Mouse (Mus musculus) CH12.LX (cell line): Measurements from ENCODE around the gene Gm20441. TPM values are rescaled to one million over a fixed set of nuclear protein-coding genes. Genes with fewer than 3 reads are reported as not detected.
A peak's percentile ranks its signal among the peaks of the same experiment; 100 is the strongest.

Experiments
- DNase-seq: peaks from one replicate; pipeline ENCODE4 v3.0.0-alpha.2; 2013; ENCODE audit errors: extremely low read depth
- H3K27ac ChIP-seq: 2 replicates; pipeline ENCODE4 v1.5.1; 2012; ENCODE audit warnings: low read depth, mild to moderate bottlenecking, control low read depth, moderate library complexity; ENCODE audit not compliant: insufficient read depth
- H3K27me3 ChIP-seq: replicated peaks from 2 replicates; pipeline ENCODE3; 2012; ENCODE audit warnings: inconsistent platforms
- H3K36me3 ChIP-seq, 2 experiments: replicated peaks in 1 of 2; 2 replicates each; pipeline versions ENCODE3 to v1.6.1; 2012; ENCODE audit warnings: inconsistent platforms in 1 of 2, low read length in 1 of 2, mild to moderate bottlenecking in 1 of 2, mixed read lengths in 1 of 2, moderate library complexity in 1 of 2; ENCODE audit not compliant: control insufficient read depth in 1 of 2, insufficient read depth in 1 of 2
- H3K4me1 ChIP-seq, 2 experiments: 2 replicates each; pipeline ENCODE4 v1.6.1; 2012; ENCODE audit warnings: inconsistent platforms in 1 of 2, moderate library complexity in 1 of 2; ENCODE audit not compliant: insufficient read depth in 2 of 2, control insufficient read depth in 1 of 2
- H3K4me2 ChIP-seq: 2 replicates; pipeline ENCODE4 v1.6.1; 2012; ENCODE audit warnings: low read depth, mild to moderate bottlenecking, control low read depth; ENCODE audit not compliant: poor library complexity, insufficient read depth, severe bottlenecking
- H3K4me3 ChIP-seq, 3 experiments: fragments of 150-350 bp in 1 of 3; sonication (generic) in 1 of 3; replicated peaks in 1 of 3; 2 replicates each; pipeline versions ENCODE3 to v1.5.1; 2011 to 2012; ENCODE audit warnings: low read depth in 2 of 3, low read length in 2 of 3, mild to moderate bottlenecking in 2 of 3, moderate library complexity in 2 of 3, control low read depth in 1 of 3, improper control_type of control experiment in 1 of 3, inconsistent platforms in 1 of 3, mixed read lengths in 1 of 3; ENCODE audit not compliant: poor library complexity in 1 of 3
- H3K79me2 ChIP-seq: replicated peaks from 2 replicates; pipeline ENCODE4 v1.6.1; 2012; ENCODE audit warnings: mild to moderate bottlenecking, moderate library complexity; ENCODE audit not compliant: control insufficient read depth, poor library complexity, insufficient read depth, severe bottlenecking; ENCODE audit errors: extremely low read depth
- H3K9ac ChIP-seq: 2 replicates; pipeline ENCODE4 v1.6.1; 2012; ENCODE audit warnings: low read depth, mild to moderate bottlenecking, control low read depth, moderate library complexity; ENCODE audit not compliant: insufficient read depth
- H3K9me3 ChIP-seq: replicated peaks from 2 replicates; pipeline ENCODE3; 2012; ENCODE audit warnings: low read length, inconsistent platforms, mixed read lengths
- BHLHE40 ChIP-seq: IDR thresholded peaks from 2 replicates; pipeline ENCODE4 v1.6.1; 2011; ENCODE audit warnings: mild to moderate bottlenecking, low read depth, low read length, improper control_type of control experiment
- CHD1 ChIP-seq: IDR thresholded peaks from 2 replicates; pipeline ENCODE4 v1.6.1; 2012; ENCODE audit warnings: low read depth, low read length, improper control_type of control experiment, inconsistent platforms
- CHD2 ChIP-seq: IDR thresholded peaks from 2 replicates; pipeline ENCODE4 v1.6.1; 2011; ENCODE audit warnings: low read length, improper control_type of control experiment
- E2F4 ChIP-seq: IDR thresholded peaks from 2 replicates; pipeline ENCODE4 v1.6.1; 2011; ENCODE audit warnings: low read depth, low read length, improper control_type of control experiment; ENCODE audit not compliant: insufficient replicate concordance
- ELF1 ChIP-seq: IDR thresholded peaks from 2 replicates; pipeline ENCODE4 v1.6.1; 2014; ENCODE audit warnings: low read depth, mild to moderate bottlenecking, inconsistent platforms, low read length, improper control_type of control experiment
- EP300 ChIP-seq: IDR thresholded peaks from 2 replicates; pipeline ENCODE4 v1.6.1; 2011; ENCODE audit warnings: low read length, improper control_type of control experiment
- HCFC1 ChIP-seq: IDR thresholded peaks from 2 replicates; pipeline ENCODE4 v1.6.1; 2012; ENCODE audit warnings: low read depth, mild to moderate bottlenecking, inconsistent platforms, low read length, improper control_type of control experiment
- IRF4 ChIP-seq: IDR thresholded peaks from 2 replicates; pipeline ENCODE4 v1.6.1; 2014; ENCODE audit warnings: low read depth, mild to moderate bottlenecking, inconsistent platforms, low read length, improper control_type of control experiment
- JUND ChIP-seq: conservative IDR thresholded peaks from 2 replicates; pipeline ENCODE4 v1.6.1; 2011; ENCODE audit warnings: low read depth, low read length, improper control_type of control experiment
- KAT2A ChIP-seq: IDR thresholded peaks from 2 replicates; pipeline ENCODE4 v1.6.1; 2012; ENCODE audit warnings: low read length, improper control_type of control experiment, inconsistent platforms; ENCODE audit not compliant: insufficient replicate concordance
- MAFK ChIP-seq: IDR thresholded peaks from 2 replicates; pipeline ENCODE4 v1.6.1; 2011; ENCODE audit warnings: low read length, improper control_type of control experiment; ENCODE audit not compliant: insufficient replicate concordance
- MAX ChIP-seq: IDR thresholded peaks from 2 replicates; pipeline ENCODE4 v1.6.1; 2011; ENCODE audit warnings: low read length, improper control_type of control experiment
- MEF2A ChIP-seq: IDR thresholded peaks from 2 replicates; pipeline ENCODE4 v1.6.1; 2014; ENCODE audit warnings: low read depth, mild to moderate bottlenecking, inconsistent platforms, low read length, improper control_type of control experiment, borderline replicate concordance
- MXI1 ChIP-seq: IDR thresholded peaks from 2 replicates; pipeline ENCODE4 v1.6.1; 2011; ENCODE audit warnings: mild to moderate bottlenecking, low read depth, low read length, improper control_type of control experiment
- MYC ChIP-seq: IDR thresholded peaks from 2 replicates; pipeline ENCODE4 v1.6.1; 2011; ENCODE audit warnings: low read depth, mild to moderate bottlenecking, improper control_type of control experiment, low read length
- NELFE ChIP-seq: IDR thresholded peaks from 2 replicates; pipeline ENCODE4 v1.6.1; 2011; ENCODE audit warnings: low read depth, low read length, improper control_type of control experiment
- NRF1 ChIP-seq: IDR thresholded peaks from 2 replicates; pipeline ENCODE4 v1.6.1; 2014; ENCODE audit warnings: low read depth, mild to moderate bottlenecking, inconsistent platforms, low read length, improper control_type of control experiment, moderate library complexity
- POLR2A ChIP-seq: IDR thresholded peaks from 2 replicates; pipeline ENCODE4 v1.6.1; 2011; ENCODE audit warnings: low read depth, mild to moderate bottlenecking, improper control_type of control experiment, low read length
- POLR2AphosphoS2 ChIP-seq: IDR thresholded peaks from 2 replicates; pipeline ENCODE4 v1.6.1; 2011; ENCODE audit warnings: low read depth, low read length, improper control_type of control experiment
- RAD21 ChIP-seq: IDR thresholded peaks from 2 replicates; pipeline ENCODE4 v1.6.1; 2011; ENCODE audit warnings: low read depth, mild to moderate bottlenecking, low read length, improper control_type of control experiment, moderate library complexity
- RCOR1 ChIP-seq: conservative IDR thresholded peaks from 2 replicates; pipeline ENCODE4 v1.6.1; 2012; ENCODE audit warnings: low read depth, mild to moderate bottlenecking, inconsistent platforms, low read length, improper control_type of control experiment
- SIN3A ChIP-seq: IDR thresholded peaks from 2 replicates; pipeline ENCODE4 v1.6.1; 2012; ENCODE audit warnings: low read length, improper control_type of control experiment, inconsistent platforms
- SMC3 ChIP-seq: IDR thresholded peaks from 2 replicates; pipeline ENCODE4 v1.6.1; 2011; ENCODE audit warnings: low read depth, low read length, improper control_type of control experiment
- TBP ChIP-seq: conservative IDR thresholded peaks from 2 replicates; pipeline ENCODE4 v1.6.1; 2011; ENCODE audit warnings: low read depth, low read length, improper control_type of control experiment
- TCF12 ChIP-seq: IDR thresholded peaks from 2 replicates; pipeline ENCODE4 v1.6.1; 2014; ENCODE audit warnings: low read depth, mild to moderate bottlenecking, inconsistent platforms, low read length, improper control_type of control experiment
- UBTF ChIP-seq: IDR thresholded peaks from 2 replicates; pipeline ENCODE4 v1.6.1; 2012; ENCODE audit warnings: low read depth, mild to moderate bottlenecking, inconsistent platforms, low read length, improper control_type of control experiment, moderate library complexity
- ZC3H11A ChIP-seq: IDR thresholded peaks from 2 replicates; pipeline ENCODE4 v1.6.1; 2012; ENCODE audit warnings: low read depth, mild to moderate bottlenecking, inconsistent platforms, low read length, improper control_type of control experiment
- ZMIZ1 ChIP-seq: IDR thresholded peaks from 2 replicates; pipeline ENCODE4 v1.6.1; 2012; ENCODE audit warnings: low read depth, mild to moderate bottlenecking, inconsistent platforms, low read length, improper control_type of control experiment
- dilution Hi-C: fragments of 300-500 bp; cut with MboI; formaldehyde crosslinking; loops from 2 replicates; pipeline ENCODE4 v1.14.3; 2020; ENCODE audit warnings: low sequenced_read_pairs; ENCODE audit not compliant: extremely low pct_unique_long_range_greater_than_20kb, extremely low pct_ligation_motif_present
- in situ Hi-C: fragments of 300-500 bp; cut with MboI; formaldehyde crosslinking; loops from 3 replicates; pipeline ENCODE4 v1.14.3; 2019; ENCODE audit warnings: low sequenced_read_pairs, low pct_ligation_motif_present, low pct_unique_long_range_greater_than_20kb, mixed read lengths
- polyA plus RNA-seq: library from polyadenylated mRNA; unstranded; fragments of >175 nt; gene quantifications from 2 replicates; pipeline ENCODE4 v1.2.1, GENCODE M21; 2012; ENCODE audit warnings: low read depth; ENCODE audit not compliant: insufficient read length
- total RNA-seq, 2 experiments: library from RNA; depleted of rRNA; stranded (reverse); fragments of 300-350 nt in 1 of 2; fragments of >200 nt in 1 of 2; gene quantifications; 2 replicates each; pipeline ENCODE4 v1.2.3; 2012 to 2014

The Gm20441 gene
- total and polyA plus RNA-seq, 3 experiments, result 0.68 TPM; not detected in 2

- Histone ChIP-seq H3K79me2 (peaks cover 42% of the 10 kb centered on the region), H3K27ac (peak within 1 kb of the TSS; percentile 54), H3K9ac (peak within 1 kb of the TSS; percentile 89), H3K4me1 (peaks cover 8 to 17% of the 10 kb centered on the region in 2 experiments), H3K9me3 (peaks cover 8% of the 10 kb centered on the region), H3K27me3 (no peaks in the 10 kb centered on the region), H3K4me2 (peak within 1 kb of the TSS; percentile 84)
- peak; percentile 99 for DNase-seq
- in situ Hi-C loops, result no loop called here
- TF ChIP-seq NRF1 (peak; percentile 77), ELF1 (peak; percentile 87), RCOR1 (no peak), ZC3H11A (no peak), SMC3 (no peak), RAD21 (no peak), JUND (no peak), NELFE (peak; percentile 91), KAT2A (peak; percentile 81; the same call in 1 of the 2 replicates), POLR2AphosphoS2 (peak; percentile 75; the same call in 1 of the 2 replicates), BHLHE40 (peak; percentile 82), HCFC1 (peak; percentile 87), CHD2 (peak; percentile 96), IRF4 (peak; percentile 34; the same call in 1 of the 2 replicates), ZMIZ1 (peak; percentile 36), TCF12 (peak; percentile 69), POLR2A (peak; percentile 91), EP300 (no peak), UBTF (no peak), MAX (0 out of 2 replicates have a peak, but pooled peaks have one; percentile 61), E2F4 (no peak), CHD1 (no peak), MYC (no peak; the same call in 1 of the 2 replicates), MEF2A (no peak), MXI1 (peak; percentile 98), TBP (no peak; the same call in 1 of the 2 replicates), SIN3A (peak; percentile 84), MAFK (no peak)
- TF ChIP-seq, all 38 proteins: peak for 15
- dilution Hi-C loops, result no loop called here
- peaks cover 9 to 31% of the 10 kb centered on the region in 2 experiments for H3K36me3 ChIP-seq
- peak within 1 kb of the TSS; percentile 73 to 97 (median 93) for H3K4me3 ChIP-seq
These were observed 16.9 kb downstream of the Gm20441 start, which contains the start of gene Cabin1 for GRCm38 (mm10) chr10:75763682-75764518. Gene Cabin1 (minus strand): TSS chr10:75764341.
